Mouse (Mus musculus) testis, postnatal 10 days (tissue): ENCODE results near the gene Otud3.

Experiments
- DNase-seq: peaks from one replicate; pipeline ENCODE4 v3.0.0; 2021; ENCODE audit warnings: low spot score

The Otud3 gene

DNA sequence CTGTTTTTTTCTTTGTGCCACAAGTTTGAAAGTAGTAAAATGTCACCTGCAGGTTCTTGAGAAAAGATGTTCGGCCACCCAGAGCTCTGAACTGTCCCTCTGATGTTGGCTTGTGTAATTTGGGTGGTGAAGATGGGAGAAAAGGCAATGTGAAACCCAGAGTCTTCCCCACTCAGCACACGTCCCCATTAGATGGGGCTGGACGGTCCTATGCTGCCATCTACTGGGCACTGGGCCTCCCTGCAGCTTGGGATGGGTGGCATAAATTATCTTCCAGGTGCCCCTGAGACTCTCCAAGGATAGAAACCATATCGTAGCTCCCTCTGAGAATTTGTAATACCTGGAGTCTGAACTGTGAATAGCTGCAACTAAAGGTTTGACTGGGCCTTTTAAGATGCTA, 62.3 kb downstream of the Otud3 start:
- peak; percentile 86 for DNase-seq
